Mouse (Mus musculus) forebrain, embryonic 14.5 days (tissue): ENCODE results near the gene Thap4. TPM values are rescaled to one million over a fixed set of nuclear protein-coding genes. Genes with fewer than 3 reads are reported as not detected.

Source experiments
- ATAC-seq: fragments of 200-750 bp; cut with Nextera tagmentation; 2 replicates; pipeline ENCODE4 v1.8.0; 2017; ENCODE audit warnings: mild to moderate bottlenecking, moderate library complexity
- DNase-seq: peaks from one replicate; pipeline ENCODE4 v3.0.0-alpha.2; 2015; ENCODE audit warnings: low spot score
- H3K27ac ChIP-seq: fragments of 300-500 bp; sonication (generic); 2 replicates; pipeline ENCODE4 v1.5.1; 2014; ENCODE audit warnings: low read depth, mild to moderate bottlenecking, control low read depth, low read length, moderate library complexity
- H3K27me3 ChIP-seq: fragments of 300-500 bp; sonication (generic); replicated peaks from 2 replicates; pipeline ENCODE4 v1.6.1; 2014; ENCODE audit warnings: low read length, control low read depth, mixed read lengths; ENCODE audit not compliant: control insufficient read depth, insufficient read depth
- H3K36me3 ChIP-seq: fragments of 300-500 bp; sonication (generic); 2 replicates; pipeline ENCODE4 v1.6.1; 2014; ENCODE audit warnings: low read length, control low read depth; ENCODE audit not compliant: control insufficient read depth, insufficient read depth
- H3K4me1 ChIP-seq: fragments of 300-500 bp; sonication (generic); 2 replicates; pipeline ENCODE4 v1.6.1; 2014; ENCODE audit warnings: antibody characterized with exemption, low read length, control low read depth; ENCODE audit not compliant: control insufficient read depth, insufficient read depth
- H3K4me2 ChIP-seq: fragments of 300-500 bp; sonication (generic); 2 replicates; pipeline ENCODE4 v1.6.1; 2014; ENCODE audit warnings: mild to moderate bottlenecking, control low read depth, low read length
- H3K4me3 ChIP-seq: fragments of 300-500 bp; sonication (generic); 2 replicates; pipeline ENCODE4 v1.5.1; 2014; ENCODE audit warnings: low read depth, low read length, control low read depth
- H3K9ac ChIP-seq: fragments of 300-500 bp; sonication (generic); 2 replicates; pipeline ENCODE4 v1.6.1; 2014; ENCODE audit warnings: mild to moderate bottlenecking, low read length, control low read depth, moderate library complexity
- H3K9me3 ChIP-seq: fragments of 300-500 bp; sonication (generic); replicated peaks from 2 replicates; pipeline ENCODE4 v1.6.1; 2016; ENCODE audit warnings: low read length, control low read depth, mixed read lengths; ENCODE audit not compliant: control insufficient read depth
- WGBS: fragments of 180-500 bp; shearing (Covaris S2); extraction: QIAGEN DNeasy Blood & Tissue Kit; methylation state at CpG from one replicate; pipeline ENCODE4 v1.1.7; 2014; 5-methylcytosine and 5-hydroxymethylcytosine counted together
- polyA plus RNA-seq: library from polyadenylated mRNA; unstranded; fragments of >200 nt; fragmentation: Nextera tagmentation; extraction: Ambion mirVana; gene quantifications from 2 replicates; pipeline ENCODE4 v1.2.1, GENCODE M21; 2014

Gene Thap4
- polyA plus RNA-seq, 1 experiment from 2014 or later: 38.4 TPM

DNA sequence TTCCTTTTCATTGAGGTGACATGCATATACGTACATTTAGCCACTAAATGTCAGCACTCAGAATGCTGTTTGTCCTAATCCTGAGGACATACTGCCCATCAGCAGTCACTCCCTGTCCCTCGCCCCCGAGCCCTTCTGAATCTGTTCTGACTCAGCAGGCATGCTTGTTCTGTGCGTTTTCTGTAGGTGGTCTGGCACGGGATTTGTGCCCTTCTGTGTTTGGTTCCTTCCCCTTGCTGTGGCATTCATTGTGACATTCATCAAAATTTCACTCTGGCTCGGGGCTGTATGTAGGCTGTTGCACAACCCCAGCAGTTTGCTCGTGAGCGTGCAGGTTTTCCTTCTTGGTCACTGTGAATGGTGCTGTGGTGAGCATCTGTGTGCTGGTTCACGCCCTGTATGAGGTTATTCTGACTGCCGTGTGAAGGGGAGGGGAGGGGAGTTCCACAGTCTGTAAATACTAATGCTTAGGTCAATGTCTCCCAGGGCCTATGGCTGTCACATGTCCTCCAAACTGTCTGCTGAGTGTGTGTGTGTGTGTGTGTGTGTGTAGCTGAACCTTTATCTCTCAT is 62.8 kb downstream of the Thap4 start:
- H3K4me2 ChIP-seq: no peak overlapping the region
- WGBS: 73% methylated on average over 10 of the region's 10 CpGs

DNA sequence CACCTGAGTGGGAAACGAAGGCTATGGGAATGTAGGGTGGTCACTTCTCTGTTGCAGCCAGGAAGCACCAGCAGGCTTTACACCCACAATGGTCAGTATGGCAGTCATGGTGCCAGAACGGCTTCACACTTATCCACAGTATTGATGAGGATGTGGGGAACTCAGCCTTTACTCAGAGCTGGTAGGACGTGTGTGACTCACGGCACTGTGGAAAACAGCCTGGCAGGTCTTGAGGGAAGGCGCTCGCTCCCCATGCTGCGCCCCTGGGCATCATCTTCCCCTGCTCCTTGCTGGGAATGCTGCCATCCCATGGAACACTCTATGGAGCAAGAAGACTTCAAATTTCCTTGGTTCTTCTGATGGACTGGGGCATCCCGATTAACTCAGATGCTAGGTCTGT is 63.6 kb downstream of the Thap4 start:
- DNase-seq: no peak

More for the DNA sequence above, 62.8 kb downstream of the Thap4 start:
- DNase-seq (no peak), ATAC-seq (no peak)
- Histone ChIP-seq H3K36me3 (peaks cover 43% of the 10 kb centered on the region), H3K4me3 (no peak overlapping the region), H3K9ac (no peak overlapping the region), H3K27ac (no peak overlapping the region), H3K9me3 (no peaks in the 10 kb centered on the region), H3K27me3 (no peaks in the 10 kb centered on the region), H3K4me1 (no peaks in the 10 kb centered on the region; the same call in 1 of the 2 replicates)

DNA sequence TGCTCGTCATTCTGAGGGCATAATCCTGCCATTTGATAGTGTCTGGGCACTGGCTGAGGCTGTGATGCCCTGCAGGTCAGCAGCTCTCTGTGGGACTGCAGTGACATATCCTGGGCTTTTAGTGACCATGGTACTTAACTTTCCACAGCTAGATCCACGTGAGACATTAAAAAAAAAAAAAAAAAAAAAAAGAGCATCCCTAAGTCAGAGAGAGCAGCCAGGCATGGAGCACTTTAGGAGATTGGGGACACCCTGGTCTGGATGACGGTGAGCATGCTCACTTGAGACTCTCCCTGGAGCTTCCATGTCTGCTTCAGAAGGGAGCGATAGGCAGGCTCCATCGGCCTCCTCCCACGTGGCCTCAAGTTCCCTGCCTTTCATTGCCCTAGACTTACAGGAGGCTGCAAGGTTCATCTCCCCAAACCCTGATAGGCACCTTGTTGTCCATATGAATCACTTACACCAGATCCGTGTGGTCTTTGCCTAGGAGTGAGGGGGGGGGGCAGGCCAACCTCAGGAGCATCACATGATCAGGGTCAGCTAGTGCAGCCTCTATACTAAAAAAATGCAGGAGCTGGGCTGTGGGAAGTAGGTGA is 64.7 kb downstream of the Thap4 start:
- no peaks in the 10 kb centered on the region; the same call in 1 of the 2 replicates for H3K4me1 ChIP-seq
- no peaks in the 10 kb centered on the region for H3K9me3 ChIP-seq
- no peak overlapping the region for H3K4me3 ChIP-seq
- no peak overlapping the region for H3K27ac ChIP-seq
- H3K9ac ChIP-seq: no peak overlapping the region
- 81% methylated on average over 7 of the region's 7 CpGs for WGBS
- H3K36me3 ChIP-seq: peaks cover 30% of the 10 kb centered on the region
- no peak overlapping the region for H3K4me2 ChIP-seq
- ATAC-seq: no peak
- no peaks in the 10 kb centered on the region for H3K27me3 ChIP-seq
- DNase-seq: no peak

More for the DNA sequence above, 63.6 kb downstream of the Thap4 start:
- no peak overlapping the region for H3K4me3 ChIP-seq
- no peak overlapping the region for H3K9ac ChIP-seq
- H3K27ac ChIP-seq: no peak overlapping the region
- no peak for ATAC-seq
- H3K4me2 ChIP-seq: no peak overlapping the region
- no peaks in the 10 kb centered on the region; the same call in 1 of the 2 replicates for H3K4me1 ChIP-seq
- H3K27me3 ChIP-seq: no peaks in the 10 kb centered on the region
- no peaks in the 10 kb centered on the region for H3K9me3 ChIP-seq
- H3K36me3 ChIP-seq: peaks cover 39% of the 10 kb centered on the region
- 93% methylated on average over 8 of the region's 8 CpGs for WGBS

DNA sequence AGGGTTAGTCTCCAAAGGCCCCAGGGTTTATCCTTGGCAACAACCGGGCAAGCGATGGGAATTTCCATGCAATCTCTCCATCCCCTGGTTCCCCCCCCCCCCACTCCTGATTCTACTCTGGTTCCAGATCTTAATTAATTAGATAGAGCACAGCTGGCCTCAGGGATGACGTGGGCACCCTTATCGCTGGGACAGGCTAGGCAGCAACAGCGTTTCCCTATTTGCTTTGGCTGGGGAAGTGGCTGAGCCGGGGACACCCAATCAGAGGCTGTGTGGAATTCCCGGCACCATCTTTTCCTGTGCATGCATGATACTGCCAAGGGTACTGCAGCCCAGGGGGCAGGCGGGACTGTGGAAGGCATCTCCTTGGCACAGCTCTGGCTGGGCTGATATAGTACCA is 66.5 kb downstream of the Thap4 start:
- H3K4me2 ChIP-seq: no peak overlapping the region
- no peaks in the 10 kb centered on the region; the same call in 1 of the 2 replicates for H3K4me1 ChIP-seq
- H3K36me3 ChIP-seq: peaks cover 22% of the 10 kb centered on the region; the same call in 1 of the 2 replicates
- no peak overlapping the region for H3K9ac ChIP-seq
- peak; percentile 27 for DNase-seq
- H3K4me3 ChIP-seq: no peak overlapping the region
- no peaks in the 10 kb centered on the region; the same call in 1 of the 2 replicates for H3K27me3 ChIP-seq
- H3K27ac ChIP-seq: no peak overlapping the region
- ATAC-seq: no peak
- WGBS: 81% methylated on average over 8 of the region's 8 CpGs
- H3K9me3 ChIP-seq: no peaks in the 10 kb centered on the region

DNA sequence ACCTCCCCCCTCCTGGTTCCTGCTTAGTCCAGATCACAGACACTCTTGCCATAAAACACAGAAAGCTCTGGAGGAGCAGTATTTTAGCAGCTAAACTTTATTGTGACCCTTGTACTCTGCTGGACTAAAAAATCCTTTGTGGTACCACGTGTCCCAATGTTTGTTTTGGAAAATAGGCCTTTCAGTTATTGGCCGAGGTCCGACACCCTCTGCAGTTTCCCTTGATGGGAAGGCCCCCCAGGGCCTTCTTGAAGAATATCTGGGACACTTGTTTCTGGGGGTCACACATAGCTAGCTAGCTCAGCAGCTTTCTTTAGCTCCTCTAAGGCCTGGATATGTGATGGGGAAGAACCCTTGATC is 67.7 kb downstream of the Thap4 start:
- Histone ChIP-seq H3K4me1 (no peaks in the 10 kb centered on the region; the same call in 1 of the 2 replicates), H3K9ac (peak overlapping the region; percentile 75), H3K9me3 (no peaks in the 10 kb centered on the region), H3K36me3 (peaks cover 19% of the 10 kb centered on the region; the same call in 1 of the 2 replicates), H3K4me2 (peak overlapping the region; percentile 71), H3K27me3 (no peaks in the 10 kb centered on the region; the same call in 1 of the 2 replicates), H3K27ac (peak overlapping the region; percentile 55), H3K4me3 (peak overlapping the region; percentile 60)
- DNase-seq: no peak
- WGBS: 30% methylated on average over 3 of the region's 3 CpGs
- ATAC-seq: no peak

DNA sequence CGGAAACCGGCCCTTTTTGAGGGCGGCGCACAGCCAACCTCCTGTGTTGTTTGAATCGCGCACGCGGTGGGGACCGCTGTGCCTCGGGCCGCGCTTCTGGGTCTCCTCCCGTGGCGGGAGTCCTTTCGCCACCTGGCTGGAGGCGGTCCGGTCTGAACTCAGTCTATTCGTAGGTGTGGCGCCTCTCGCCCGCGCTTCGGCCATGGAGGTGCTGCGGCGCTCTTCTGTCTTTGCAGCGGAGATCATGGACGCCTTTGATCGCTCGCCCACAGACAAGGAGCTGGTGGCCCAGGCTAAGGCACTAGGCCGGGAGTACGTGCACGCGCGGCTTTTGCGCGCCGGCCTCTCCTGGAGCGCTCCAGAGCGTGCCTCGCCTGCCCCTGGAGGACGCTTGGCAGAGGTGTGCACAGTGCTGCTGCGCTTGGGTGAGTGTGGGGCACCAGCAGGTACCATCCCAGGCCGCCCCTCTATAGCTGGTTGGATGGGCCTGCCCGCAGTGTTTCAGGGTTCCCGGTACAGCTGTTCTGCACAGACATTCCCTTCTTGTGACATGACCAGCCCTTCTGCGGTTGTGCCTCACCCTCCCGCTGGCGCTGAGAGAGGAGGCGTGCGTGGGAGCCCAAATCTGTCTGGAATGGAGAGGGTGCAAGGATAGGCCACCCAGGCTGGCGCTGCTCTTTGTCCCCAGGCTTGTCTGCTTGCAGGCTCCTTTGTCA is 68.3 kb downstream of the Thap4 start:
- Histone ChIP-seq H3K4me2 (peak overlapping the region; percentile 71), H3K9ac (peak overlapping the region; percentile 75), H3K27me3 (no peaks in the 10 kb centered on the region; the same call in 1 of the 2 replicates), H3K36me3 (peaks cover 16% of the 10 kb centered on the region; the same call in 1 of the 2 replicates), H3K4me1 (no peaks in the 10 kb centered on the region; the same call in 1 of the 2 replicates), H3K4me3 (peak overlapping the region; percentile 60), H3K9me3 (no peaks in the 10 kb centered on the region), H3K27ac (peak overlapping the region; percentile 55)
- WGBS: under 1% methylated on average over 51 of the region's 51 CpGs
- peak; percentile 92 for ATAC-seq
- peak; percentile 89 for DNase-seq

DNA sequence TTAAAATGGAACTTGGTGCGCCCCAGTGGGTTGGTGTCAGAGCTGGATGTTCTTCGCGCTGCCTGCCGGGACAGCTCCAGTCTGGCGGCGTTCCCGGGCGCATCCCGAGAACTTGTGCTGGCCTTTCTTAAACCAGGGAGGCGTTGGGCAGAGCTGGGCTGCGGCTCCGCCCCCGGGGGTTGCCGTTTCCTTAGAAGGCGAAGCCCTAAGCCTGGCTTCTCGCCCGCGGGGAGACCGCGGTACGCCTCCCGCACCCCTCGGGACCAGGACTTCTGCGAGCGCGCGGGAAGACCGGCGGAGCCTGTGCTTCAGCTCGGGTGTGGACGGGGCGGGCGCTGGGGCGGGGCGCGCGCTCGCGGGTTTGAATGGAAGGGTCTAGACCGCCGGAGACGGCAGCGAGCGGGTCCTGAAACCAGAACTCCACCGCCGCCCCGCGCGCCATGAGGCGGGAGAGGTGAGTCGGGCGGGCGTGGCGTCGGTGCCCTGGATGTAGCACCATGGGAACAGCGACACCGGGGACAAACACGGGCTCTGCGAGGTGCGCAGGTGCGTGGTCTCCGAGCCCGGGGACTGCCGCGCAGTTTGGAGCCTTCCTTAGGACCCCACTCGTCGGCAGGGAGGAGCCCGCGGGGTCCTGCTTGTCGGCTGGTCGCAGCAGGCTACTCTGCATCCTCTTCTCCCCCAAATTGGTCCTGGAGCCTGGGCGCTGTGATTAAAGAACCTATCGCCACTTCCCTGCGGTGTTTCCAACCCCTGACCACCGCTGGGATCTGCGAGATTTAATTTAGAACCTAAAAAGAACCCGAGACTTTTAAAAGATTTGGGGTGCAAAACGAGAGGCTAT is 69.0 kb downstream of the Thap4 start, which contains the start of gene Bok:
Bok (plus strand) TSS at position 260 of the 844 bp plus-strand sequence.
- peak within 1 kb of the TSS; percentile 60 for H3K4me3 ChIP-seq
- DNase-seq (peak; percentile 81), ATAC-seq (peak; percentile 63)
- WGBS: under 1% methylated on average over 74 of the region's 78 CpGs
- H3K9ac ChIP-seq: peak within 1 kb of the TSS; percentile 75
- H3K36me3 ChIP-seq: peaks cover 11% of the 10 kb centered on the region; the same call in 1 of the 2 replicates
- peak within 1 kb of the TSS; percentile 65 for H3K27ac ChIP-seq
- no peaks in the 10 kb centered on the region; the same call in 1 of the 2 replicates for H3K4me1 ChIP-seq
- H3K27me3 ChIP-seq: no peaks in the 10 kb centered on the region; the same call in 1 of the 2 replicates
- H3K4me2 ChIP-seq: peak within 1 kb of the TSS; percentile 71
- H3K9me3 ChIP-seq: no peaks in the 10 kb centered on the region

DNA sequence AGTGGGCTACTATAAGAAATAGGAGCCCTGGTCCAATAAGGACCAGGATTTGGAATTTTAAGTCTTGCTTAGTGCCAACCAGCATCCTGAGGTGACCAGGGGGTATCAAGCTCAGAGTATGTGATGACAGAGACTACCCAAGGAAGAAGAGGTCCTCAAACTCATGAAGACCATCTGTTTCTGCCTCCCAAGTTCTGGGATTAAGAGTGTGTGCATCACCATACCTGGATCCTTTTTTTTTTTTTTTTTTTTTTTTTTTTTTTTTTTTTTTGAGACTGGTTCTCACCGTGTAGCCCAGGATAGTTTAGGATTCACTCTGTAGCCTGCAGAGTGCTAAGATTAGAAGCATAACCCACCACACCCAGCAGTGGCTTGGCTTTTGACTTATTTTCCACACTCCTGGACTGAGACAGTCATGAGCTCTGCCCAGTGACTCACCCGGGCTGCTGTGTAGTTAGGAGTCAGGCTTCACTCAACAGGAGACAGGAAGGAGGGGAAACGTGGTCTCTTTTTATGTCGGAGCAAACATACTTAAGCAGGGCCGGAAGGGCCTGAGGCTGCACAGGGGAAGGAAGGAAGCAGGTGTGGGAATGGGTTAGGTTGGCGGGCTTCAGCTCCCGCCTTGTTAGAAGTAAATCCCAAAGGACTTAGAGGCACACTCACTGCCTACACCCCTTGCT is 74.6 kb downstream of the Thap4 start:
- DNase-seq (no peak), ATAC-seq (no peak)
- Histone ChIP-seq H3K9ac (no peak overlapping the region), H3K27me3 (no peaks in the 10 kb centered on the region; the same call in 1 of the 2 replicates), H3K9me3 (no peaks in the 10 kb centered on the region), H3K36me3 (no peaks in the 10 kb centered on the region), H3K4me3 (no peak overlapping the region), H3K4me2 (no peak overlapping the region), H3K27ac (no peak overlapping the region), H3K4me1 (no peaks in the 10 kb centered on the region)
- WGBS: 78% methylated on average over 7 of the region's 7 CpGs
